Mouse (Mus musculus): ENCODE measurements at regions not wholly inside any gene's neighbourhood (a gene's known extent, or its start where the extent isn't known, plus 50 kb on each side); places are given as distances from the start of the nearest gene placed in this dataset.

- H3K9ac ChIP-seq (replicated peaks): no peak overlapping the region
- H3K27ac ChIP-seq (ENCODE audit: low read depth): no peak overlapping the region
- no peak overlapping the region for H3K4me2 ChIP-seq (ENCODE audit: low read depth, low read length)
- TF ChIP-seq EP300 (IDR thresholded peaks at IDR 0.05; ENCODE audit: low read depth): no peak
- no peaks in the 10 kb centered on the region for H3K4me1 ChIP-seq (ENCODE audit: insufficient read depth)
- no peaks in the 10 kb centered on the region for H3K9me3 ChIP-seq (ENCODE audit: low read length)
- WGBS (ENCODE audit: insufficient replicate concordance): 72% methylated on average over 3 of the region's 3 CpGs
- H3K27me3 ChIP-seq (ENCODE audit: insufficient read depth, low read length): no peaks in the 10 kb centered on the region
- ATAC-seq (no peak), DNase-seq (no peak)
- H3K4me3 ChIP-seq (ENCODE audit: low read depth, low read length): no peak overlapping the region
- H3K36me3 ChIP-seq (replicated peaks; ENCODE audit: insufficient read depth, low read length): no peaks in the 10 kb centered on the region
Measured at GRCm38 (mm10) chr7:124455659-124456058, 473.0 kb downstream of the Hs3st4 start.

- Histone ChIP-seq H3K27ac (ENCODE audit: low read depth) (no peak overlapping the region), H3K36me3 (replicated peaks; ENCODE audit: insufficient read depth, low read length) (no peaks in the 10 kb centered on the region), H3K9me3 (ENCODE audit: low read length) (no peaks in the 10 kb centered on the region), H3K4me1 (ENCODE audit: insufficient read depth) (no peaks in the 10 kb centered on the region; the same call in 1 of the 2 replicates), H3K4me3 (ENCODE audit: low read depth, low read length) (no peak overlapping the region), H3K9ac (replicated peaks) (no peak overlapping the region), H3K27me3 (ENCODE audit: insufficient read depth, low read length) (no peaks in the 10 kb centered on the region), H3K4me2 (ENCODE audit: low read depth, low read length) (no peak overlapping the region)
- WGBS (ENCODE audit: insufficient replicate concordance): 36% methylated on average over 1 of the region's 1 CpGs
- DNase-seq (no peak), ATAC-seq (no peak)
- TF ChIP-seq CTCF (IDR thresholded peaks at IDR 0.05; ENCODE audit: low read depth): no peak
- no peak for TF ChIP-seq EP300 (IDR thresholded peaks at IDR 0.05; ENCODE audit: low read depth)
Measured at GRCm38 (mm10) chr7:124487326-124487725, 504.7 kb downstream of the Hs3st4 start.

- ATAC-seq (no peak), DNase-seq (peak; percentile 51)
- 49% methylated on average over 3 of the region's 3 CpGs for WGBS (ENCODE audit: insufficient replicate concordance)
- Histone ChIP-seq H3K4me1 (ENCODE audit: insufficient read depth) (no peaks in the 10 kb centered on the region; the same call in 1 of the 2 replicates), H3K9me3 (ENCODE audit: low read length) (no peaks in the 10 kb centered on the region), H3K27me3 (ENCODE audit: insufficient read depth, low read length) (no peaks in the 10 kb centered on the region), H3K9ac (replicated peaks) (no peak overlapping the region), H3K4me2 (ENCODE audit: low read depth, low read length) (no peak overlapping the region), H3K4me3 (ENCODE audit: low read depth, low read length) (no peak overlapping the region), H3K36me3 (replicated peaks; ENCODE audit: insufficient read depth, low read length) (no peaks in the 10 kb centered on the region), H3K27ac (ENCODE audit: low read depth) (no peak overlapping the region)
- no peak for TF ChIP-seq CTCF (IDR thresholded peaks at IDR 0.05; ENCODE audit: low read depth)
- no peak for TF ChIP-seq EP300 (IDR thresholded peaks at IDR 0.05; ENCODE audit: low read depth)
Measured at GRCm38 (mm10) chr7:124491109-124491793, 508.6 kb downstream of the Hs3st4 start.

DNA sequence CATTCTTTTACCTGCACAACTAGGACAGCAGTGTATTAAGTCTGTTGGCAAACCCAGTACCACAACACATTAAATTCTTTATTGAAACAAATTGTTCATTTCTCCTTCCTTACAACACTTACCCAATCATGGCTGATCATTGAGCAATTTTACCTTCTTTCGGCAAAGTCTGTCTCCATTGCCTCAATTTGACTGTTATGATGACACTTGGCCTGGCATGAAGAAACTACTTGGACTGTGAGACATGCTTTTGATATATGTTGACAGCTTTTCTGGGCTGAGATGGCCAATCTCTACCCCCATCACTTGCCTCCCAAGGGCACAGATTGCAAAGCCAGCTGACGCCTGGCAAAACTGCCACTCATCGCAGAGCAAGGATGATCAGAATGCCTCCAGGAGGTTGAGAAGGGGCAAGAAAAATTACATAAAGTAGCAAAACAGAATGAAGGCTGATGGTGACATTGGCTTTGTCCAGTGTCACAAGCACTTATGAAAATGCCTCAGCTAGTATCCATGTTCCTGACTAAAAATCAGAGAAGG lies 509.3 kb downstream of the Hs3st4 start:
- H3K4me3 ChIP-seq (ENCODE audit: low read depth, low read length): no peak overlapping the region
- TF ChIP-seq EP300 (IDR thresholded peaks at IDR 0.05; ENCODE audit: low read depth) (no peak), CTCF (IDR thresholded peaks at IDR 0.05; ENCODE audit: low read depth) (no peak)
- no peak overlapping the region for H3K27ac ChIP-seq (ENCODE audit: low read depth)
- H3K27me3 ChIP-seq (ENCODE audit: insufficient read depth, low read length): no peaks in the 10 kb centered on the region
- no peaks in the 10 kb centered on the region for H3K36me3 ChIP-seq (replicated peaks; ENCODE audit: insufficient read depth, low read length)
- no peaks in the 10 kb centered on the region for H3K9me3 ChIP-seq (ENCODE audit: low read length)
- DNase-seq: no peak
- H3K4me1 ChIP-seq (ENCODE audit: insufficient read depth): no peaks in the 10 kb centered on the region; the same call in 1 of the 2 replicates
- no peak for ATAC-seq
- no peak overlapping the region for H3K9ac ChIP-seq (replicated peaks)
- 73% methylated on average over 3 of the region's 3 CpGs for WGBS (ENCODE audit: insufficient replicate concordance)
- no peak overlapping the region for H3K4me2 ChIP-seq (ENCODE audit: low read depth, low read length)

- Histone ChIP-seq H3K9me3 (ENCODE audit: low read length) (no peaks in the 10 kb centered on the region), H3K4me3 (ENCODE audit: low read depth, low read length) (no peak overlapping the region), H3K27ac (ENCODE audit: low read depth) (no peak overlapping the region), H3K36me3 (replicated peaks; ENCODE audit: insufficient read depth, low read length) (no peaks in the 10 kb centered on the region), H3K4me2 (ENCODE audit: low read depth, low read length) (no peak overlapping the region), H3K4me1 (ENCODE audit: insufficient read depth) (no peaks in the 10 kb centered on the region), H3K9ac (replicated peaks) (no peak overlapping the region), H3K27me3 (ENCODE audit: insufficient read depth, low read length) (no peaks in the 10 kb centered on the region)
- DNase-seq (no peak), ATAC-seq (no peak)
- 58% methylated on average over 3 of the region's 3 CpGs for WGBS (ENCODE audit: insufficient replicate concordance)
- TF ChIP-seq CTCF (IDR thresholded peaks at IDR 0.05; ENCODE audit: low read depth) (no peak), EP300 (IDR thresholded peaks at IDR 0.05; ENCODE audit: low read depth) (no peak)
Measured at GRCm38 (mm10) chr7:124500636-124501035, 518.0 kb downstream of the Hs3st4 start.

GRCm38 (mm10) chr7:124502760-124503159 lies 520.1 kb downstream of the Hs3st4 start:
- Histone ChIP-seq H3K4me2 (ENCODE audit: low read depth, low read length) (no peak overlapping the region), H3K36me3 (replicated peaks; ENCODE audit: insufficient read depth, low read length) (no peaks in the 10 kb centered on the region), H3K9ac (replicated peaks) (no peak overlapping the region), H3K27me3 (ENCODE audit: insufficient read depth, low read length) (no peaks in the 10 kb centered on the region), H3K27ac (ENCODE audit: low read depth) (no peak overlapping the region), H3K4me1 (ENCODE audit: insufficient read depth) (no peaks in the 10 kb centered on the region), H3K4me3 (ENCODE audit: low read depth, low read length) (no peak overlapping the region), H3K9me3 (ENCODE audit: low read length) (no peaks in the 10 kb centered on the region)
- DNase-seq: no peak
- 83% methylated on average over 5 of the region's 5 CpGs for WGBS (ENCODE audit: insufficient replicate concordance)
- no peak for ATAC-seq
- TF ChIP-seq CTCF (IDR thresholded peaks at IDR 0.05; ENCODE audit: low read depth): no peak
- TF ChIP-seq EP300 (IDR thresholded peaks at IDR 0.05; ENCODE audit: low read depth): no peak

Data from liver, postnatal 0 days (tissue).